Mouse (Mus musculus) kidney, adult 8-10 months (tissue): ENCODE measurements at regions not wholly inside any gene's neighbourhood (a gene's known extent, or its start where the extent isn't known, plus 50 kb on each side); places are given as distances from the start of the nearest gene placed in this dataset.

ENCODE experiments used
- DNase-seq, 2 experiments: peaks; one replicate each; pipeline ENCODE4 v3.0.0; 2022

DNA sequence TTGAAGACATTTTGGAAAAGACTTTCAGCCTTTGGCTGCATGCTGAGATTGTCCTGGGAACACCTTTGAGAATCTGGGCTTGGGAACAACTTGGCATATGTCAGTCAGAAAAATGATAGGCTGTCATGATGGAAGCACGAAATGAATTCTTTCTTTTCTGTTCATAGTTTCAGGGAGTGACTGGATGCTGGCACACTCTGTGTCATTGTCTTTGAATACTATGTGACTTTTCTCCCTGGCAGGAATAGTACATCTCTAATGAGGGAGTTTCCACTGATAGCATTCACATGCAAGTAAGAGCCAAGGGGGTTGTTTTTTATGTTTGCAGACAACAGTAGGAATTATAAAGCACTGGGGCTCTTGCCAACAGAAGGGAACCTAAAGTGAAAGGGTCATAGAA, 177.9 kb downstream of the Rassf9 start:
- DNase-seq: peak in 1 of 2 experiments; percentile 10

DNA sequence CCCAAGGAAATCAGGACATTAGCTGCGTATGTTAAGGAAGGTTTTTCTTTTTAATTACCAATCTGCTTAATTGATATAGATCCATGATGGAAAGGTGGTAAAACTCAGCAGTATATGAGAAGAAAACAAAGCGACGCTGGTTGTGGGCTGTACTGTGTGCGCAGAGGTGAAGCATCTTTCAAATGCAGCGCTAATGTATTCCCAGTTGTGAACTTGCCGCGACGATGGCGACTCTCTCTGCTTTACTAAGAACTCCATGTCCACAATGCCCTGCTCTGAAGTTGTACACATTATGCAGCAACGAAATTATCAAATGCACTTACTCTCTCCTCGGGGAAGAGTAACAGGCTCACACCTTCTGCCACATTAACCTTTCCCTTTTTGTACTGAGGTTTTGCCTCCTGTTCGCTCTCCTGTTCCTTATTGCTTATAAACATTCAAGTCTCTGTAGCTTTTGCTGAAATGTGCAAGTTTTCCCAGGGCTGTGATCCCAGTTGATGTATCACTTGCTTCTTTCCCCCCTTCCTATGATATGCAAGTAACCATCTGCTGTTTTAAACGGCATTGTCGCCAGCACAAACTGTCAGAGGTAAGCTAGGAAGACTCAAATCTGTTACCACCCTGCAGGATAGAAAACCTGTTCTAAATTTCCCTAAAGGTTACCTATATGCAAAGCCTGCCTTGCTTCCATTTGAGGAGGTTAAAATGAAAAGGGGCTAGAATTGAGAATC, 174.8 kb downstream of the Rassf9 start:
- DNase-seq: no peak

- DNase-seq: peak in 1 of 2 experiments; percentile 34
These were observed 173.9 kb downstream of the Rassf9 start for GRCm38 (mm10) chr10:102685833-102686434.

DNA sequence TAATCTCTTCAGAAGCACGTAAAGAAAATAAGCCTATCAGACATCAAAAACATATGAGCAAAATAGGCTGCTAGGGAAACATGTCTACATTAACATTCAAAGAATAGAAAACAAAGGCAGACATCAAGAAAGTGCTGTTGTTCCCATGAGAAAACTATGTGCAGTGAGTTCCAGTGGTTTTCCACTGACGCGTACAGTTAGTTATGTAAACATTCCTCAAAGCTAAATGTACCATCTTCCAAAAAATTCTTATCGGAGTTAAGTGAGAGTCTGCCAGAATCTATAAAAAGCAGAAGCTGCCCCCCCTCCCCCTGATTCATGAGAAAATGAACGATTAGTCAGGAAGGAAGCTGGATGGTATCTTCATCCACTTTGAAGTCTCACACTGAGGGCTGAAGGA, 155.3 kb downstream of the Rassf9 start:
- no peak for DNase-seq

- DNase-seq: no peak
These were observed 147.7 kb downstream of the Rassf9 start for GRCm38 (mm10) chr10:102659683-102660082.

DNA sequence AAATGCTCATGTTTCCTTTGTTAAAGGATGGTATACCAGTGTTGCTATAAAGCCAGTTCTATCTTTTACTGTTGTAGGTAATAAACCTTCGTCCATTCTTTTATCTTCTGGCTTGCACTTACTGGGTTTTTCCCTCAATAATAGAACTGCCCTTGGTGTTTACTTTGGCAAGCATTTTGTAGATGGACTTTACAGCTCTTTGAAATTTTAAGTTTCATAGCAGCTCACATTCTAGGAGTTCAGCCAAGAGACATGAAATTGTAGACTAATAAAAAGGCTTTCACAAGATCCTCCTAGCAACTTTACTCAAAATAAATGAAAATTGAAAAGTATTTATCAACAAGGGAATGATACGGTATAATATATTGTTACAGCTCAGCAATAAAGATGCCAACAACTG, 124.5 kb downstream of the Rassf9 start:
- DNase-seq: no peak

DNA sequence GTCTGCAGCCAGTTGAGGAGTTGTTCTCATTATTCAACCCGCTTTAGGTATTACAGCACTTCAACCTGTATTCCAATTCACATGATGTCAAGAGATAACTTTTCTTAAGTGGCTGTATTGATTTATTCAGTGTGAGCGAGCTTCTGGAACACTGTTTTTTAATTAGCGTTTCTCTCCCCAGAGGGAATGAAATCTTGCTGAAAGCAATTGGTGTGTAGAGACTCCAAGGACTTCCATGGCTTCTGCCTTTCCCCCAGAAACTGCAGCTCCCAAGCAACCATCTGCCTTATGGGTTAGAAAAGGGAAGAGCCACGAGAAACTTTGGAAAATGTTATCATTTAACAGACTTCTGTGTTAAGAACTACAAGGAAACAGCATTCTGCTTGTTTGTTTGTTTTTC, 121.4 kb downstream of the Rassf9 start:
- no peak for DNase-seq

DNA sequence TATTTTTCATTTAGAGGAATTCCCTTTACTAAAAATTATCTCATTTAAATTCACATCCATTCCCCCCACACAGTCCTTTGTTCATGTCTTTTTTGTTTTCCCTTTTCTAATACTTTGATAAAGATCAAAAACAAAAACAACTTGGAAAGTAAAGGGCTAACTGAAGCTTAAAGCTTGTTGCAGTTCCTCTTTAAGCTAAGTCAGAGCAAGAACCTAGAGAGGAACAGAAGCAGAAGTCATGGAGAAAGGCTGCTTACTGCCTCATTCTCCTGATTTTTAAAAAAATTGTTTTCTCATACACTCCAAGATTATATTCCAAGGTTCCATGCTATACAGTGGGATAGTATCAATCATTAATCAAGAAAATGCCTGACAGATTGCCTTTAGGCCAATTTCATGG, 116.6 kb downstream of the Rassf9 start:
- no peak for DNase-seq

DNA sequence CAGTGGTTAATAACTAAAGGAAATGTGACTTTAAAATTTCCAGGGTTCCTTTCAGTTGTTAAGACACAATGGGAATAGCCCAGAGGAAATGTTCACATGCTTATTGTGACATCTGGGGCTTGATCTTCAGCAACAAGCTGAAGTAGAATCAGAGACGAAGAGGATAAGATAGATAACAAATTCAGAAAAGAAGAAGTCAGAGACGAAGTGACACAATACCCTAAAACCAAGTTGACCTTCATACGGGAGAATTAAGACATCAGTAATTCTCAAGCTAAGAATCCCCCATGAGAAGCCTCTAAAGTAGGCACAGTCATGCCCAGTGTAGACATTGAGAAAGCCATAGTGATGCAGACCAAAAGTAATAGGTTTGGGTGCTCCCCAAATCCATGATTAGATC, 111.9 kb downstream of the Rassf9 start:
- no peak for DNase-seq

GRCm38 (mm10) chr10:102622583-102623008, 110.6 kb downstream of the Rassf9 start:
- no peak for DNase-seq

DNA sequence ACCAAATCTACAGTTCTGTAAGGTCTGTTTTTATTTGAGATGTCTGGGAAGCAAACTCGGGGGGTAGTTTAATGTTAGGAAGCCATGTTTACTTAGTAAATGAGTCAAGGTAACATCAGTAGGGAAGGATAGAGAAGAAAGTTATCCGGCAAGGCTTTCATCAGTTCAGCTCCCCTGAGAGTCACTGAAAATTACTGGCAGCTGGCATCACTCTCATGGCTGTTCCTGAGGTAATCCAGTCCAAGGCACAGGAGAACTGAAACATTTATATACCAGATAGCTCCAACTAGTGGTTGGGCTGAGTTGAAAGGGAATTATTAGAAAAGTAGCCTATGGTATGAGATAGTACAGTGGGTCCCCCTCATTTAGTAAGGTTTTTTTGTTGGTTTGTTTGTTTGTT, 106.7 kb downstream of the Rassf9 start:
- no peak for DNase-seq

DNA sequence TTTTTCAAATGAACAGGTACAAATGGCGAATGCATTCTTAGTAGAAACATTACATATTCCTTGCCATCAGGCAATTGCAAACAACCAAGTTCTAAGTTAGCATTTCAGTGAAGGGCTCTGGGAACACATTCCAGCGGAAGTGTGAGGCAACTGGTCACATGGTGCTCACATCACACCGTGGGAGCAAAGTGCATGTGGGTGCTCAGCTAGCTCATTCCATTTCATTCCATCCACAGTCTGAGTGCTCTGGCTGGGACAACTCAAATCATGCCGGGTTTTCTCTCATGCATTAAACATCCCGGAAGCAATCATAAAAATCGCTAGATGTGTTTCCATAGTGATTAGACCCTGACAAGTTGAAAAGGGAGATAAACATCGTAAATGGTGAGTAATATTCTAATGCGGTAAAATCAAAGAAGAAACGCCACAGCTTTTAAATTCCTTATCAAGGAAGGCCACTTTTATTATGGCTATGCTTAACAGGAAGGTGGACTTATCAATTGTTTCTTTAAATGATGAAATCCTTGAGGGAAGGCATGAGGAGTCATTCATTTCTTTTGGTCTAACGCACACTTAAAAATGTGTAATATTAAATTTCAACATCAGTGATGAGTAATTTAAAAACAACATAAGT, 104.1 kb downstream of the Rassf9 start:
- no peak for DNase-seq
